Mouse (Mus musculus) myocyte (in vitro differentiated cells): Measurements from ENCODE around the gene Ltbr.

Experiments
- E2F4 ChIP-seq: IDR thresholded peaks from one replicate; pipeline ENCODE4 v1.6.1; 2011; ENCODE audit warnings: mild to moderate bottlenecking, control low read depth, moderate library complexity; ENCODE audit not compliant: insufficient read depth
- MAX ChIP-seq: IDR thresholded peaks from one replicate; pipeline ENCODE4 v1.6.1; 2011; ENCODE audit warnings: low read depth, mild to moderate bottlenecking, control low read depth
- MYOG ChIP-seq, 3 experiments: IDR thresholded peaks; one replicate each; pipeline ENCODE4 v1.6.1; 2011; ENCODE audit warnings: control low read depth in 2 of 3, low read depth in 2 of 3, mild to moderate bottlenecking in 2 of 3; ENCODE audit not compliant: insufficient read length in 2 of 3, control insufficient read depth in 1 of 3, insufficient read depth in 1 of 3
- POLR2A ChIP-seq: IDR thresholded peaks from one replicate; pipeline ENCODE4 v1.6.1; 2011; ENCODE audit warnings: low read depth, mild to moderate bottlenecking, control low read depth, moderate library complexity; ENCODE audit not compliant: insufficient read length
- POLR2AphosphoS2 ChIP-seq: IDR thresholded peaks from one replicate; pipeline ENCODE4 v1.6.1; 2011; ENCODE audit warnings: low read depth, control low read depth; ENCODE audit not compliant: insufficient read length
- REST ChIP-seq: IDR thresholded peaks from one replicate; pipeline ENCODE4 v1.6.1; 2011; ENCODE audit warnings: mild to moderate bottlenecking, control low read depth, moderate library complexity; ENCODE audit not compliant: insufficient read depth, insufficient read length
- SRF ChIP-seq: IDR thresholded peaks from one replicate; pipeline ENCODE4 v1.6.1; 2011; ENCODE audit warnings: low read depth; ENCODE audit not compliant: control insufficient read depth, insufficient read length
- TCF12 ChIP-seq: IDR thresholded peaks from one replicate; pipeline ENCODE4 v1.6.1; 2011; ENCODE audit warnings: mild to moderate bottlenecking, control low read depth; ENCODE audit not compliant: poor library complexity, insufficient read depth, severe bottlenecking
- TCF3 ChIP-seq: IDR thresholded peaks from one replicate; pipeline ENCODE4 v1.6.1; 2011; ENCODE audit warnings: low read depth, control low read depth; ENCODE audit not compliant: insufficient read length
- USF1 ChIP-seq: IDR thresholded peaks from one replicate; pipeline ENCODE4 v1.6.1; 2011; ENCODE audit warnings: low read depth, mild to moderate bottlenecking, control low read depth, moderate library complexity

DNA sequence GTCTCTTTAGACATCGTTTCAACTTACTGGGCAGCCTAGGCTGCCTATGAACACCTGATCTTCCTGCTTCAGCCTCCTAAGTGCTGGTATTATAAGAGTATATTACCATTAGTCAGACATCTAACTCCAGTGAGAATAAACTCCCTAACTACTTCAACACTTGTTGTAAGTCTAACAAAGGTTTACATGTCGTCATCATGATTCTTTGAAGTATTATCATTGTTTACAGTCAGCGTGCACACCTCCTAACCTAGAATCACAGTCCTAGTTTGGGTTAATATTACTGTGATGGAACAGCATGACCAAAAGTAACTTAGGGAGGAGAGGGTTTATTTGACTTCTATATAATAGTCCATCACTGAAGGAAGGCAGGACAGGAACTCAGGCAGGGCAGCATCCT lies 46.2 kb downstream of the Ltbr start:
- TF ChIP-seq POLR2A (no peak), MYOG (IDR thresholded peaks at IDR 0.05; ENCODE audit: control insufficient read depth in 1 of 3, insufficient read depth in 1 of 3, insufficient read length in 2 of 3, low read depth in 2 of 3) (no peak), REST (no peak), MAX (no peak), E2F4 (no peak), SRF (no peak), TCF3 (no peak), USF1 (no peak), POLR2AphosphoS2 (no peak), TCF12 (no peak)
